25 mouse cellular contexts compared by ENCODE assay signal in genomic region chr13:104045108-104045507, GRCm38 (mm10).
DNase-seq lines count a peak whose midpoint lies in the region; ATAC-seq and TF ChIP-seq lines count a peak whose summit lies in the region.
"Had no signal": no experiment of that assay in that cellular context is flagged by ENCODE, and none has a peak within 500 bp of the region (broad histone marks: within the 10 kb centered on the region; RNA-seq: fewer than 3 reads in every experiment).

No protein-coding gene starts in this region.

- no peaks in the 10 kb centered on the region for H3K27me3 ChIP-seq in heart, postnatal 0 days (ENCODE audit: control insufficient read depth, insufficient read depth, low read length)
- H3K27me3 ChIP-seq in liver, embryonic 15.5 days, result no peaks in the 10 kb centered on the region
- H3K27me3 ChIP-seq: limb, embryonic 15.5 days; midbrain, embryonic 12.5 days; neural tube, embryonic 12.5 days had no signal

- TF ChIP-seq EP300 in heart, postnatal 0 days (IDR thresholded peaks at IDR 0.05; ENCODE audit: low read depth), result no peak

- 74% methylated on average over 4 of the region's 4 CpGs for WGBS in heart, postnatal 0 days
- WGBS in liver, embryonic 15.5 days (ENCODE audit: insufficient replicate concordance), result 14% methylated on average over 4 of the region's 4 CpGs

- H3K4me3 ChIP-seq in heart, postnatal 0 days (ENCODE audit: low read depth, low read length), result no peak overlapping the region
- no peak overlapping the region for H3K4me3 ChIP-seq in liver, embryonic 15.5 days (replicated peaks)
- H3K4me3 ChIP-seq: embryonic facial prominence, embryonic 10.5 days; forebrain, embryonic 10.5 days; heart, embryonic 10.5 days; hindbrain, embryonic 10.5 days; limb, embryonic 15.5 days; midbrain, embryonic 12.5 days; neural tube, embryonic 12.5 days had no signal

- ATAC-seq in heart, postnatal 0 days (ENCODE audit: insufficient read depth, low read depth), result no peak
- peak; percentile 33; the same call in 1 of the 2 replicates for ATAC-seq in liver, embryonic 15.5 days (ENCODE audit: insufficient read depth)
- no peak for ATAC-seq in monocyte, adult 5-6 weeks (replicated peaks; ENCODE audit: insufficient number of reproducible peaks, low FRiP score, low TSS enrichment, poor library complexity, severe bottlenecking)
- ATAC-seq: forebrain, embryonic 16.5 days; hindbrain, embryonic 16.5 days; intestine, embryonic 16.5 days had no signal

- intact Hi-C loops in heart, postnatal 10 days (cut with DNase I), result loop anchor here (5.0 kb wide), 1 partner anchor 343 kb away; no protein-coding TSS in a partner anchor

- no peaks in the 10 kb centered on the region; the same call in 1 of the 2 replicates for H3K4me1 ChIP-seq in heart, postnatal 0 days (ENCODE audit: control insufficient read depth, insufficient read depth)
- H3K4me1 ChIP-seq in liver, embryonic 15.5 days (replicated peaks), result peaks cover 30% of the 10 kb centered on the region
- H3K4me1 ChIP-seq: embryonic facial prominence, embryonic 10.5 days; forebrain, embryonic 10.5 days; heart, embryonic 10.5 days; hindbrain, embryonic 10.5 days; limb, embryonic 15.5 days; midbrain, embryonic 12.5 days; neural tube, embryonic 12.5 days had no signal

- peaks cover 8% of the 10 kb centered on the region; the same call in 1 of the 2 replicates for H3K36me3 ChIP-seq in heart, postnatal 0 days (replicated peaks; ENCODE audit: control insufficient read depth, insufficient read depth, low read length)
- no peaks in the 10 kb centered on the region for H3K36me3 ChIP-seq in liver, embryonic 15.5 days (replicated peaks)
- H3K36me3 ChIP-seq: limb, embryonic 15.5 days had no signal

- peak; percentile 2 for DNase-seq in heart, postnatal 0 days (ENCODE audit: low spot score)
- DNase-seq in heart, postnatal 10 days, result no peak
- peak; percentile 37 for DNase-seq in thymus, postnatal 0 days (ENCODE audit: low spot score)
- DNase-seq in thymus, postnatal 36 days, result no peak
- no peak for DNase-seq in ovary, postnatal 10 days (ENCODE audit: low spot score)
- no peak for DNase-seq in right cerebral cortex, postnatal 25 days
- DNase-seq: adrenal gland, postnatal 14 days; cerebellum, adult 9-11 months; gastrocnemius, postnatal 10 days; kidney, postnatal 36 days; layer of hippocampus, adult 9-11 months; left cerebral cortex, postnatal 4 days; right cerebral cortex, postnatal 4 days had no signal

- H3K9ac ChIP-seq in heart, postnatal 0 days (replicated peaks; ENCODE audit: low read depth, low read length), result no peak overlapping the region
- no peak overlapping the region for H3K9ac ChIP-seq in liver, embryonic 15.5 days
- H3K9ac ChIP-seq: limb, embryonic 15.5 days; midbrain, embryonic 12.5 days; neural tube, embryonic 12.5 days had no signal

- no peak for TF ChIP-seq CTCF in heart, postnatal 0 days (IDR thresholded peaks at IDR 0.05; ENCODE audit: low read depth)

- H3K4me2 ChIP-seq in heart, postnatal 0 days (ENCODE audit: low read depth, low read length), result no peak overlapping the region
- no peak overlapping the region for H3K4me2 ChIP-seq in liver, embryonic 15.5 days
- H3K4me2 ChIP-seq: limb, embryonic 15.5 days; midbrain, embryonic 12.5 days; neural tube, embryonic 12.5 days had no signal

- H3K9me3 ChIP-seq in heart, postnatal 0 days (replicated peaks; ENCODE audit: control insufficient read depth, low read length), result no peaks in the 10 kb centered on the region
- H3K9me3 ChIP-seq in liver, embryonic 15.5 days (replicated peaks), result no peaks in the 10 kb centered on the region
- H3K9me3 ChIP-seq: embryonic facial prominence, embryonic 10.5 days; forebrain, embryonic 10.5 days; heart, embryonic 10.5 days; hindbrain, embryonic 10.5 days; limb, embryonic 15.5 days; midbrain, embryonic 12.5 days; neural tube, embryonic 12.5 days had no signal

- H3K27ac ChIP-seq in heart, postnatal 0 days (ENCODE audit: low read depth), result no peak overlapping the region
- no peak overlapping the region for H3K27ac ChIP-seq in liver, embryonic 15.5 days (replicated peaks)
- H3K27ac ChIP-seq: embryonic facial prominence, embryonic 10.5 days; forebrain, embryonic 10.5 days; heart, embryonic 10.5 days; hindbrain, embryonic 10.5 days; limb, embryonic 15.5 days; midbrain, embryonic 12.5 days; neural tube, embryonic 12.5 days had no signal

Comparison
In these comparisons a context has a peak if more than half of its experiments do, and no peak if none do; other contexts are left out.
1. DNase-seq: peak in heart, postnatal 0 days (single experiment) and thymus, postnatal 0 days (single experiment); none in heart, postnatal 10 days (0 of 2), thymus, postnatal 36 days (0 of 2), ovary, postnatal 10 days (single experiment) and right cerebral cortex, postnatal 25 days (single experiment).